Mouse (Mus musculus): Measurements from ENCODE around the gene Abr. TPM values are rescaled to one million over a fixed set of nuclear protein-coding genes. Genes with fewer than 3 reads are reported as not detected.

The Abr gene
- polyA plus RNA-seq, 1 experiment, result 266 TPM

- no peak overlapping the region for H3K27ac ChIP-seq (ENCODE audit: insufficient read depth, low read length)
- TF ChIP-seq POLR2A (IDR thresholded peaks at IDR 0.05; ENCODE audit: extremely low read depth, insufficient read depth, low read length) (no peak), CTCF (IDR thresholded peaks at IDR 0.05; ENCODE audit: extremely low read depth, insufficient read depth, low read length) (no peak)
- H3K4me3 ChIP-seq (ENCODE audit: insufficient read depth, low read length), result no peak overlapping the region
- H3K4me1 ChIP-seq (ENCODE audit: control insufficient read depth, insufficient read depth, low read length), result peaks cover 8% of the 10 kb centered on the region
These were observed 163.4 kb downstream of the Abr start for GRCm38 (mm10) chr11:76458730-76459129.

DNA sequence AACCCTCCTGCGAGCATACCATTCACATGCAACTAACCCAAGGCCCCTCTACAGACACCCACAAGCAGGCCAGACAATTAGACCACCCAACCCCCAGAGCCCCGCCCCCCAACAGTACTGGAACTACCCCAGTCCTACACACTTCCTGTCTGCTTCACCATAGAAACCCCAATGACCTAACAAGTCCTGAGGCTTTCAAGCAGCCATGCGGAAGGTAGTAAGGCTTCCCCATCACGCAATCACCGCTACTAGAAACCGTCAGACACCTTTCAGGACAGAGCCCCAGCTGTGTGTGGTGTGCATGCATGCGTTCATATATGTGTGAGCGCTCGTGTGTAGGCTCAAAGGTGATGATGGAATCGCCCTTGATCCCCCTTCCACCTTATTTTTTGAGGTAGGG, 165.2 kb downstream of the Abr start:
- no peak overlapping the region for H3K4me3 ChIP-seq (ENCODE audit: insufficient read depth, low read length)
- H3K4me1 ChIP-seq (ENCODE audit: control insufficient read depth, insufficient read depth, low read length), result peaks cover 3% of the 10 kb centered on the region; the same call in 1 of the 2 replicates
- no peak overlapping the region for H3K27ac ChIP-seq (ENCODE audit: insufficient read depth, low read length)
- no peak for TF ChIP-seq POLR2A (IDR thresholded peaks at IDR 0.05; ENCODE audit: extremely low read depth, insufficient read depth, low read length)
- no peak for TF ChIP-seq CTCF (IDR thresholded peaks at IDR 0.05; ENCODE audit: extremely low read depth, insufficient read depth, low read length)

GRCm38 (mm10) chr11:76456233-76456632, 165.9 kb downstream of the Abr start:
- H3K4me1 ChIP-seq (ENCODE audit: control insufficient read depth, insufficient read depth, low read length), result no peaks in the 10 kb centered on the region; the same call in 1 of the 2 replicates
- no peak overlapping the region for H3K4me3 ChIP-seq (ENCODE audit: insufficient read depth, low read length)
- H3K27ac ChIP-seq (ENCODE audit: insufficient read depth, low read length), result no peak overlapping the region
- no peak for TF ChIP-seq POLR2A (IDR thresholded peaks at IDR 0.05; ENCODE audit: extremely low read depth, insufficient read depth, low read length)
- peak; percentile 75 for TF ChIP-seq CTCF (IDR thresholded peaks at IDR 0.05; ENCODE audit: extremely low read depth, insufficient read depth, low read length)

DNA sequence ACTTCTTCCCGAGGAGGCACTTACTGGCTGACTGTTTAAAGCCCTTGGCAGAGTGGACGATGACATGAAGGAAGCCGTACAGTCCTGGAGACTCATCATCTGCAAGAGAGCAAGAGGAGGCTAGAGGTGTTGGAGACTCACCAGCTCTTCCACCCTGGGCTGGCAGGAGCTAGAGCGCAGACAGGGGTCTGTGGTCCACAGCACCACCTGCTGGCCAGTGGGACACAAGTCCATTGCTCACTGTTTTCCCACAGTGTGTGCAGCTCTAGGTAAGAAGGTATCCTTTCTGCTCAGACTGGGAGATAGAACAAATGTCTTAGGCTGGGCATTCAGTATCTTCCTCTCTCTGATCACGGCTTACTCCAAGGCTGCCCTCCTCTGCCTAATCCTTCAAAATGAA, 167.6 kb downstream of the Abr start:
- no peak overlapping the region for H3K27ac ChIP-seq (ENCODE audit: insufficient read depth, low read length)
- peaks cover under 1% of the 10 kb centered on the region for H3K4me1 ChIP-seq (ENCODE audit: control insufficient read depth, insufficient read depth, low read length)
- no peak overlapping the region for H3K4me3 ChIP-seq (ENCODE audit: insufficient read depth, low read length)
- no peak for TF ChIP-seq POLR2A (IDR thresholded peaks at IDR 0.05; ENCODE audit: extremely low read depth, insufficient read depth, low read length)
- TF ChIP-seq CTCF (IDR thresholded peaks at IDR 0.05; ENCODE audit: extremely low read depth, insufficient read depth, low read length), result peak; percentile 91

DNA sequence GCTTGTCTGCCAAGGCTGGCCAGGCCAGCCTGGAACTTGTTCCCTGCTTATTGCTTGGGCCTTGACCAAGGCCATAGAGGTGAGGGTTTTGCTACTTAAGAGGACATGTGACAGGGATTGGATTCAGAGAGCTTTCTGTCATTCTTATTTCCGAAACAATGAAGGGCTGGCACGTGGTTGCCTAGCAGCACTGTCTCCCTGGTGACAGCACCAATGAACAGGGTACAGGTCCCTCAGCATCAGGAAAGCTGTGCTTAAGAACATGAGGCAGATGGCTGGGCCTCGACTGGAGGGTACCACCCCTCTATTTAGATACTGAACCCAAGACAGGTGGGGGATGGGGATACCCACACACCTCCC, 171.9 kb downstream of the Abr start:
- Histone ChIP-seq H3K4me1 (ENCODE audit: control insufficient read depth, insufficient read depth, low read length) (peaks cover 12% of the 10 kb centered on the region), H3K27ac (ENCODE audit: insufficient read depth, low read length) (peak overlapping the region; percentile 26), H3K4me3 (ENCODE audit: insufficient read depth, low read length) (no peak overlapping the region)
- TF ChIP-seq POLR2A (IDR thresholded peaks at IDR 0.05; ENCODE audit: extremely low read depth, insufficient read depth, low read length), result no peak
- TF ChIP-seq CTCF (IDR thresholded peaks at IDR 0.05; ENCODE audit: extremely low read depth, insufficient read depth, low read length), result no peak

GRCm38 (mm10) chr11:76449520-76450201, 172.5 kb downstream of the Abr start:
- Histone ChIP-seq H3K27ac (ENCODE audit: insufficient read depth, low read length) (peak overlapping the region; percentile 42), H3K4me1 (ENCODE audit: control insufficient read depth, insufficient read depth, low read length) (peaks cover 12% of the 10 kb centered on the region), H3K4me3 (ENCODE audit: insufficient read depth, low read length) (no peak overlapping the region)
- no peak for TF ChIP-seq POLR2A (IDR thresholded peaks at IDR 0.05; ENCODE audit: extremely low read depth, insufficient read depth, low read length)

GRCm38 (mm10) chr11:76446251-76446650, 175.9 kb downstream of the Abr start:
- no peak for TF ChIP-seq CTCF (IDR thresholded peaks at IDR 0.05; ENCODE audit: extremely low read depth, insufficient read depth, low read length)
- Histone ChIP-seq H3K27ac (ENCODE audit: insufficient read depth, low read length) (no peak overlapping the region), H3K4me1 (ENCODE audit: control insufficient read depth, insufficient read depth, low read length) (peaks cover 14% of the 10 kb centered on the region), H3K4me3 (ENCODE audit: insufficient read depth, low read length) (no peak overlapping the region)

DNA sequence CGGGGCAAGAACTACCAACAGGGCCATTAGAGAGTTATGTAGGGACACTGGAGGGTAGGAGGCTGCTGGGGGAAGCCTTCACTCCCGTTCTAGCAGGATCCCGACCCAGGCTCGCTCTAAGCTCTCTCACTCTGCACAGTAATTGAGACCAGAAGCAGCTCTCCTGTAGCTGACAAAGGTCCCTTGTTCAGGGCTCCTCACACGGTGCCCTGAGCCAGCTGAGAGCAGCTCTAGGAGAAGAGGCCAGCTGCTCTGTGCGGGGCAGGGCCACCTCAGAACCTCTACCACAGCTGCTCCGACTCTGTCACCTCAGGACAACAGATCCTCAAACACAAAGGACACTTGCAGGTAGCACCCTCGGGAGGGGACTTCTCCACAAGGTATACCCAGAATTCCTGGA, 176.7 kb downstream of the Abr start:
- TF ChIP-seq POLR2A (IDR thresholded peaks at IDR 0.05; ENCODE audit: extremely low read depth, insufficient read depth, low read length), result no peak
- Histone ChIP-seq H3K27ac (ENCODE audit: insufficient read depth, low read length) (no peak overlapping the region), H3K4me1 (ENCODE audit: control insufficient read depth, insufficient read depth, low read length) (peaks cover 16% of the 10 kb centered on the region), H3K4me3 (ENCODE audit: insufficient read depth, low read length) (no peak overlapping the region)

GRCm38 (mm10) chr11:76439666-76440065, 182.4 kb downstream of the Abr start:
- H3K4me3 ChIP-seq (ENCODE audit: insufficient read depth, low read length), result no peak overlapping the region
- no peak for TF ChIP-seq CTCF (IDR thresholded peaks at IDR 0.05; ENCODE audit: extremely low read depth, insufficient read depth, low read length)
- TF ChIP-seq POLR2A (IDR thresholded peaks at IDR 0.05; ENCODE audit: extremely low read depth, insufficient read depth, low read length), result peak; percentile 34; the same call in 1 of the 2 replicates
- peaks cover 25% of the 10 kb centered on the region for H3K4me1 ChIP-seq (ENCODE audit: control insufficient read depth, insufficient read depth, low read length)
- peak overlapping the region; percentile 24; the same call in 1 of the 2 replicates for H3K27ac ChIP-seq (ENCODE audit: insufficient read depth, low read length)

DNA sequence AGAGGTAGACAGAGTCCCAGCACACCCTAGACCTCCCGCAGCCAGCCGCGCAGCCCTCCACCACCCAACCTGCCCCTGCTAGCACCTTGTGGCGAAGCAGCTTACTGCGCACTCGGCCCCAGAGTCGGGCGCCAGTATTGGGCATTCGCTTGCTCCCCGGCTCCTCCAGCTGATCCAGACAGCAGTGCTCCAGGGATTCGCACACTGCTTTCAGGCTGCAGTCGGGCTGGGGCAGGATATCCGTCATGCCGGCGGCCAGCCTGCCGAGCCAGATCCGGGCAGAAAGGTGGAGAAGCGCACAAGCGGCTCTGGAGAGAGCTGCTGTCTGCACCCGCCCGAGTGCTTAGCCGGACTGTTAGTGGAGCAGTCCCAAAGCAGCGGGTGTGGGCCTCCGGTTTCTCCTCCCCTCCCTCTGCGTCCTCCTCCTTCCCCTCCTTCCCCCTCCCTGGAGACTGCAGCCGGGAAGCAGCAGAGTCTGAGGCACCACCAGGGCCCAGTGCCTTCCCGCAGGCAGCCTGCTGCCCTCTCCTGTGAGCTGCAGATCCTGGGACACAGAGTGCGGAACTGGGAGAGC, 185.2 kb downstream of the Abr start:
- Histone ChIP-seq H3K4me3 (ENCODE audit: insufficient read depth, low read length) (peak overlapping the region; percentile 47), H3K4me1 (ENCODE audit: control insufficient read depth, insufficient read depth, low read length) (peaks cover 26% of the 10 kb centered on the region), H3K27ac (ENCODE audit: insufficient read depth, low read length) (0 out of 2 replicates have a peak overlapping the region, but pooled peaks have one; percentile 10)
- no peak for TF ChIP-seq CTCF (IDR thresholded peaks at IDR 0.05; ENCODE audit: extremely low read depth, insufficient read depth, low read length)
- TF ChIP-seq POLR2A (IDR thresholded peaks at IDR 0.05; ENCODE audit: extremely low read depth, insufficient read depth, low read length), result peak; percentile 67; the same call in 1 of the 2 replicates

Measured in cortical plate, adult 2 months (tissue).